Mouse (Mus musculus): ENCODE results near the gene Eef1g. TPM values are rescaled to one million over a fixed set of nuclear protein-coding genes. Genes with fewer than 3 reads are reported as not detected.
"Not testable (repeated sequence)": the region's sequence is repeated elsewhere in the genome, so short reads cannot be mapped to it uniquely, and the experiment has no call there.

Gene Eef1g
- polyA plus RNA-seq, 1 experiment: 226 TPM

DNA sequence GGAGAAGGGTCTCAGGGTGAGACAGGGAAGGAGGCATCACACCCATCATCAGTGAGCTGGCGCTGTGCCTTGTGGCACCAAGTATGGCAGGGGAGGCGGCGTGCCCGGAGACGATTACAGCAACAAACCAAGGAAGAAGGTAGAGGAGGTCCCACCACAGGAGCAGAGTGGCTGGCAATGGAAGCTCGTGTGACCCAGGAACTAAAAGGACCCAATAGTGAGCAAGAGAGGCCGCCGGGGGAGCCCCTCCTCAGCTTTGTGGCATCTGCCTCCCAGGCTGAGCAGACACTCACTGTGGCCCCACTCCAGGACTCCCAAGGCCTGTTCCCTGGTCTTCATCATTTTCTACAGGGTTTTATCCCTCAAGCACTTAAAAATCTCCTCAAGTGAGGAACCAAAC is 1.1 kb upstream of the Eef1g start:
- Histone ChIP-seq H3K27ac (ENCODE audit: insufficient read depth, low read depth, low read length) (peak overlapping the region; percentile 92), H3K4me3 (ENCODE audit: insufficient read depth, low read length) (peak overlapping the region; percentile 71), H3K4me1 (ENCODE audit: control insufficient read depth, insufficient read depth, low read length) (peaks cover 12% of the 10 kb centered on the region)
- TF ChIP-seq POLR2A (IDR thresholded peaks at IDR 0.05; ENCODE audit: borderline replicate concordance, low read depth, low read length): no peak
- no peak for TF ChIP-seq CTCF (IDR thresholded peaks at IDR 0.05; ENCODE audit: low read depth, low read length)

DNA sequence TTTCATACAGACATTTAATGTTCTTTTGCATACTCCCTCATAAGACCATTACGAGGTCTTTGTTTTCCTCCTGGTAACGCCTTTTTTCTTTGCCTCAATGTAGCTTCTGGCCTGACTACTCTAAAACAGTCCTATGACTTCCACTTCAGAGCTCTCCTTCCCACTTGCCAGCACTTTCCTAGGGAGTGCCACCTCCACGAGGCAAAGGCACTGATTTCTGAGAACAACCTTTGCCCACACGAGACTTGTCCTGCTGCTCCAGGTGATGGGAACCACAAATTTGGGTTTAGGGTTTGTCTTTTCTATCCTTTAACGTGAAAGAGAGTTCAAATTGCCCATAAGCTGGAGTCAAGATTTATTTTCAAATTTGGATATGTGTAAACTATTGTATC is 647 bp upstream of the Eef1g start:
- TF ChIP-seq POLR2A (IDR thresholded peaks at IDR 0.05; ENCODE audit: borderline replicate concordance, low read depth, low read length) (no peak), CTCF (IDR thresholded peaks at IDR 0.05; ENCODE audit: low read depth, low read length) (no peak)

DNA sequence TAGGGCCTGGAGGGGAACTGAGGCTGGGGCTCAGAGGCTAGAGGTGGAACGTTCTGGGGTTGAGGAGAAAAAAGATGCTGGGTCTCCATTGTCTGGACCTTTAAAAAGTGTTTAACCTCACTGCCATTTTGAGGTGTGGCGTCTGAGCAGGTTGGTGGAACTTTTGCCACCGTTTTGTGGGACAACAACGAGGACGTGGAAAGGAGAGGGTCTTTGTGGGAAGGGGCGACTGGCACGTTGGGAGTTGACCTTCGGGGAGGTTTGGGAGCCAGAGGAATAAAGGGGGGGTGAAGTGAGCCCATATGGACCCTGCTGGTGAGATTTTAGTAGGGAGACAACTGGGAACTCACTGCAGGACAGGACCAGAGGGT is 517 bp downstream of the Eef1g start:
- Histone ChIP-seq H3K4me3 (ENCODE audit: insufficient read depth, low read length) (peak overlapping the region; percentile 93), H3K4me1 (ENCODE audit: control insufficient read depth, insufficient read depth, low read length) (peaks cover 12% of the 10 kb centered on the region), H3K27ac (ENCODE audit: insufficient read depth, low read depth, low read length) (peak overlapping the region; percentile 52)
- TF ChIP-seq POLR2A (IDR thresholded peaks at IDR 0.05; ENCODE audit: borderline replicate concordance, low read depth, low read length): no peak

More for the DNA sequence above, 647 bp upstream of the Eef1g start:
- Histone ChIP-seq H3K27ac (ENCODE audit: insufficient read depth, low read depth, low read length) (peak overlapping the region; percentile 92), H3K4me3 (ENCODE audit: insufficient read depth, low read length) (peak overlapping the region; percentile 71), H3K4me1 (ENCODE audit: control insufficient read depth, insufficient read depth, low read length) (peaks cover 12% of the 10 kb centered on the region)

DNA sequence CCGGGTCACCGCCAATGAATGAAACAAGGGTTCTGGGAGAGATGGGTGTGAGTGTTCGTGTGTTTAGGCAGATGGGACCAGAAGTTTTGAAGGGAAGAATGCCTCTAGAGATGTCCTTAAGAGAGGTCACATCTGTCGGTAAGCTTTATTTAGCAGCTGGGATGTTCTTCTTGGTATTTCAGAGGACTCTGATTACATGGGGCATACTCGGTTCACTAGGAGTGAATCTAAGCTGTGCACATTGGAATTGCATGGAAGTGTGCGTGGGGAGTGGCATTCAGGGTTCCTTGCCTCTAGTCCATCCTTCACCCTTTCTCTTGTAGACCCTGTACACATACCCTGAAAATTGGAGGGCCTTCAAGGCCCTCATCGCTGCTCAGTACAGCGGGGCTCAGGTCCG is 1.1 kb downstream of the Eef1g start:
- peak overlapping the region; percentile 52 for H3K27ac ChIP-seq (ENCODE audit: insufficient read depth, low read depth, low read length)
- peaks cover 12% of the 10 kb centered on the region for H3K4me1 ChIP-seq (ENCODE audit: control insufficient read depth, insufficient read depth, low read length)
- TF ChIP-seq CTCF (IDR thresholded peaks at IDR 0.05; ENCODE audit: low read depth, low read length) (no peak), POLR2A (IDR thresholded peaks at IDR 0.05; ENCODE audit: borderline replicate concordance, low read depth, low read length) (no peak)
- H3K4me3 ChIP-seq (ENCODE audit: insufficient read depth, low read length): peak overlapping the region; percentile 93

DNA sequence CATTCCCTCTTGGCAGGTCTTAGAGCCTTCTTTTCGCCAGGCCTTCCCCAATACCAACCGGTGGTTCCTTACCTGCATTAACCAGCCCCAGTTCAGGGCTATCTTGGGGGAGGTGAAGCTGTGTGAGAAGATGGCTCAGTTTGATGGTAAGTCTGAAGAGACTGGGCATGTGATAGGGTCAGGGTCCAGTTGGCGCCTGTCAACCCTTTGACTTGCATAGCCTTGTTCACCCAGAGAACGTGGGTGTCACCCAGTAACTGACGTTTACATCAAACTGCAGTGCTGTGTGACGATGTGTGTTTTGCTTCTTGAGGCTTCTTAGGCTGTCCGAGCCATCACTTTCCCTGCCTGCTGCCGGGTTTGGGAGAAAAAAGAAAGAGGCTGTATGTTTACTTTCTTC is 5.7 kb downstream of the Eef1g start:
- H3K4me3 ChIP-seq (ENCODE audit: insufficient read depth, low read length); H3K4me1 ChIP-seq (ENCODE audit: control insufficient read depth, insufficient read depth, low read length); H3K27ac ChIP-seq (ENCODE audit: insufficient read depth, low read depth, low read length): not testable (repeated sequence)

DNA sequence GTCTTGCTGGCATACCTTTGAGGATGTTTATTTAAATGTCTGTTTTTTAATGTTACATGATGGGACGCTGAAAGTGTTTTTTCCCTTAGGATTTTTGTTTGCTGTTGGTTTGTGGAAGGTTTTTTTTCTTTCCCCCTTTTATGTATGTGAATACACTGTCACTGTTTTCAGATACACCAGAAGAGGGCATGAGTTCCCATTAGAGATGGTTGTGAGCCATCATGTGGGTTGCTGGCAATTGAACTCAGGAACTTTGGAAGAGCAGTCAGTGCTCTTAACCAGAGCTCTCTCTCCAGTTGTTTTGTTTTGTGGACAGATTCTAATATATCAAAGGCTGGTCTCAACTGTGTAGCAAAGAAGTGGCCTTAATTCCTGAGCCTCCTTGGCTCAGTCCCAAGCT is 7.8 kb downstream of the Eef1g start:
- no peak overlapping the region for H3K27ac ChIP-seq (ENCODE audit: insufficient read depth, low read depth, low read length)
- TF ChIP-seq POLR2A (IDR thresholded peaks at IDR 0.05; ENCODE audit: borderline replicate concordance, low read depth, low read length) (no peak), CTCF (IDR thresholded peaks at IDR 0.05; ENCODE audit: low read depth, low read length) (no peak)
- H3K4me3 ChIP-seq (ENCODE audit: insufficient read depth, low read length): no peak overlapping the region
- H3K4me1 ChIP-seq (ENCODE audit: control insufficient read depth, insufficient read depth, low read length): no peaks in the 10 kb centered on the region

DNA sequence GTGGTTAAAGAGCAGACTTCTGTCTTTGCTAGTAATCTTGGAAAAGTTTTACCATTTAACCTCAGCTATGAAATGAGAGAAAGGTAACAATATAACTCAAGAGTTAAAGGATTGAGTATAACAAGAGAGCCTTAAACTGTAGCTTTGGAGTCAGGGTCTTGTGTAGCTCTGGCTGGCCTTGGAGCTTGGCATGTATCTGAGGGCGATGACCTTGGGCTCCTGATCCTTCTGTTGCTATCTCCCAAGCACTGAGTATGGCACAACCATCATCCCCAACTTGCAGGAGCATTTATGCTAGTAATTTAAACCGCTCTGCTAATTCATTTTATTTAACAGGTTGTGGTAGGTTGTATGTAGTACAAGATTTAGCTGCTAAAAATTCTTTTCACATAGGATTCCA is 8.7 kb downstream of the Eef1g start:
- TF ChIP-seq POLR2A (IDR thresholded peaks at IDR 0.05; ENCODE audit: borderline replicate concordance, low read depth, low read length) (no peak), CTCF (IDR thresholded peaks at IDR 0.05; ENCODE audit: low read depth, low read length) (no peak)
- Histone ChIP-seq H3K4me1 (ENCODE audit: control insufficient read depth, insufficient read depth, low read length) (peaks cover 4% of the 10 kb centered on the region), H3K4me3 (ENCODE audit: insufficient read depth, low read length) (no peak overlapping the region), H3K27ac (ENCODE audit: insufficient read depth, low read depth, low read length) (no peak overlapping the region)

DNA sequence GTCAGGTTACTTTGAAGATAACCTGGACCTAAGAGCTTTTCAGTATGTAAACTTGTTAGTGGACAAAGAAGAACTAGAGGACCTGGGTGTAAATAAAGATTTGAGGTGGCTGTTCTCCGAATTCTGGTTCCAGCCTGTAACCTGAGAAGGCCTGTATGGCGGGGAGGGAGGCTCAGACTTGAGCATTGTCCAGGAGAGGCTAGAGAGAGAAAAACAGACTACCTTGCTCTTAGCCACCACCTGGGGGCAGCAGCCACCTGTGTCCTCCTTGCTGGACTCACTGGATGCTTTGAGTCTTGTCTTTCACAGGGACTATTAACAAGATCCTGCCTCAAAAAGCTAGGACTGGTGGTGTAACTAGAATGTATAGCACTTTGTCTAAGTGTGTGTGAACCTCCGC is 9.7 kb downstream of the Eef1g start:
- H3K4me1 ChIP-seq (ENCODE audit: control insufficient read depth, insufficient read depth, low read length): peaks cover 12% of the 10 kb centered on the region
- no peak overlapping the region for H3K4me3 ChIP-seq (ENCODE audit: insufficient read depth, low read length)
- peak; percentile 44; the same call in 1 of the 2 replicates for TF ChIP-seq CTCF (IDR thresholded peaks at IDR 0.05; ENCODE audit: low read depth, low read length)
- no peak for TF ChIP-seq POLR2A (IDR thresholded peaks at IDR 0.05; ENCODE audit: borderline replicate concordance, low read depth, low read length)
- no peak overlapping the region for H3K27ac ChIP-seq (ENCODE audit: insufficient read depth, low read depth, low read length)

DNA sequence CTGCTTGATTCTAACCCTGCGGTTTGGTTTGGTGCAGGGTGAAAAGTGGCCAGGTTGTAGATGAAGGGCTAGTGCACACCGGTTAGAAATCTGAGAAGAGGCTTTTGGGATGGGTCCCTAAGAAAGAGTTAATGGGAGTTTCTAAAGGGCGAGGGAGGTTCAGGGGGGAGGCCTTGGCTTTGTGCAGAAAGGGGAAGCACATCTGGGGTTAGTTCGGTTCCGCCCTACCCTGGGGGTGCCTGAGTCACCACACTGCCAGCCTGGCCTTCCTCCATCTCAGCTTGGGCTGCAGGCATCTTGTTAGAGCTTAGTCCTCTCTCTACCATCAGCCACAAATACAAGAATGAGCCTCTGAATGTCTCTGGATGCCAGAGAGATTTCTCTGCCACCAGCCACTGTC is 13.9 kb downstream of the Eef1g start:
- TF ChIP-seq POLR2A (IDR thresholded peaks at IDR 0.05; ENCODE audit: borderline replicate concordance, low read depth, low read length) (no peak), CTCF (IDR thresholded peaks at IDR 0.05; ENCODE audit: low read depth, low read length) (no peak)
- peaks cover 48% of the 10 kb centered on the region for H3K4me1 ChIP-seq (ENCODE audit: control insufficient read depth, insufficient read depth, low read length)
- H3K27ac ChIP-seq (ENCODE audit: insufficient read depth, low read depth, low read length): peak overlapping the region; percentile 99
- H3K4me3 ChIP-seq (ENCODE audit: insufficient read depth, low read length): no peak overlapping the region; the same call in 1 of the 2 replicates

DNA sequence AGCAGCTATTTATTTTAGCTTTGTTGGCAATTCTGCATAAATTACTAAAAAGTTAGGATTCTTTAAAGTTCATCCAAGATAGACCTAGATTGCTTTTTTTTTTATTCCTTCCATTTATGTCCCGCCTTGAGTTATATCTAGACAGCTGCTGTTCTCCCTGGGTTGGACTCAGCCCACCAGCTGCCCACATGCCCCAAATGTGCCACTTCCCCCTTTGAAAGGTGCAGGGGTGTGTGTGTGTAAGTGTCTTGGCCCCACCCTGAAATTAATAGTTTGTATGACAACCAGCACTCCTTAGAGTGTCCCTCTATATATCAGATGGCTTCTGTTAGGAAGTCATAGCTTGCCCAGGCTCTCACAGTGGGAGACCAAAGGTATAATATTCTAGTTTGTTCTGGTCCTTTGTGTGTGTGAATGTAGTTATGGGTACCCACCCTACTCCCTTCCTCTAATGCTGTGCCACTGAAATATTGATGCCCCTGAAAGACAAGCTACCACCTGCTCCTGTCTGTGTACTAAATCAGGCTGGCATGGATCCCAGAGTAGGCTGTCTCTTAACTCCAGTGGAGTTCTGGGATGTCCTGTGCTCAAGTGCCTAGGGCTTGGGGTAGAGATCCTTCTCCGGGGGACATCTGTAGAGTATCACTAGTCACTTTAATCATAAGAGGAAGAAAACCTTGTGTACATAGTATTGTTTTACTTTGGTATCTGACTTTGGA is 14.8 kb downstream of the Eef1g start:
- Histone ChIP-seq H3K4me3 (ENCODE audit: insufficient read depth, low read length) (no peak overlapping the region), H3K27ac (ENCODE audit: insufficient read depth, low read depth, low read length) (peak overlapping the region; percentile 99), H3K4me1 (ENCODE audit: control insufficient read depth, insufficient read depth, low read length) (peaks cover 49% of the 10 kb centered on the region)
- TF ChIP-seq CTCF (IDR thresholded peaks at IDR 0.05; ENCODE audit: low read depth, low read length) (no peak), POLR2A (IDR thresholded peaks at IDR 0.05; ENCODE audit: borderline replicate concordance, low read depth, low read length) (no peak)

All from bone marrow macrophage, adult 2 months (primary cell).